Mouse (Mus musculus) mouse trophoblast stem cell (cell line): ENCODE results near the gene Il5ra.

Source experiments
- in situ Hi-C, 2 experiments: fragments of 300-500 bp; cut with MseI, MboI; formaldehyde crosslinking; loops; 2 replicates in 1 of 2; 3 replicates in 1 of 2; pipeline ENCODE4 v1.15.1; 2025

Il5ra gene

GRCm38 (mm10) chr6:106738229-106738628 is 10.6 kb downstream of the Il5ra start:
- in situ Hi-C loops = no loop called here

- in situ Hi-C loops = no loop called here
These were observed 16.3 kb downstream of the Il5ra start for GRCm38 (mm10) chr6:106732563-106732962.

- in situ Hi-C loops = no loop called here
These were observed 19.0 kb downstream of the Il5ra start for GRCm38 (mm10) chr6:106729682-106730314.

GRCm38 (mm10) chr6:106727703-106728102 is 21.1 kb downstream of the Il5ra start:
- in situ Hi-C loops = no loop called here

- in situ Hi-C loops = no loop called here
These were observed 22.8 kb downstream of the Il5ra start for GRCm38 (mm10) chr6:106726078-106726477.

- in situ Hi-C loops = no loop called here
These were observed 23.2 kb downstream of the Il5ra start for GRCm38 (mm10) chr6:106725642-106726041.

- in situ Hi-C loops = no loop called here
These were observed 43.3 kb downstream of the Il5ra start for GRCm38 (mm10) chr6:106705506-106706035.

GRCm38 (mm10) chr6:106701931-106702330 is 46.9 kb downstream of the Il5ra start:
- in situ Hi-C loops = no loop called here

- in situ Hi-C loops = no loop called here
These were observed 73.3 kb downstream of the Il5ra start for GRCm38 (mm10) chr6:106675581-106675980.

- in situ Hi-C loops = loop anchor here (10.0 kb wide), 2 partner anchors 111 to 141 kb away; partner anchors contain the start of gene Crbn (in 2 of the 2)
These were observed 84.8 kb downstream of the Il5ra start for GRCm38 (mm10) chr6:106663780-106664651.
